Mouse (Mus musculus): ENCODE results near the gene Src. TPM values are rescaled to one million over a fixed set of nuclear protein-coding genes. Genes with fewer than 3 reads are reported as not detected.

Gene Src
- polyA plus RNA-seq, 3 experiments from 2014 or later = 0.43 to 2.1 (median 1.0) TPM

DNA sequence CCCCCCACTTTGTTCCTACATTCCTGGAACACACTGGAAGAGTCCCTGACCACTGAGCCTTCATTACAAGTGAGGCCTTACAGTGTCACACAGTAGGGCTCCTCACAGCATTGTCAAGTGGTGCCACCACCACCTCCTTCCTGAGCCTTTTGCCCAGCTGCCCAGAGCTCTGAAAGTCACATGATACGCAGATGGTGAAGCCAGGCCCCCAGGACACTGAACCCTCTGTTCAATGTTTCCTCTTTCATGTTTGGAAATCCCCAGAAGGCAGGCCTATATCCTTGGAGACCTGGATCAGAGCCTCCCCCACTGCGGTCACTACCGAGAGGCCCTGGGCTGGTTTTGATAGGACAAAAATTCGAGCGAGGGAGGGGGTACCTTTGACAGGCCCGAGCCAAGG is 1.0 kb upstream of the Src start:
- ATAC-seq = no peak

DNA sequence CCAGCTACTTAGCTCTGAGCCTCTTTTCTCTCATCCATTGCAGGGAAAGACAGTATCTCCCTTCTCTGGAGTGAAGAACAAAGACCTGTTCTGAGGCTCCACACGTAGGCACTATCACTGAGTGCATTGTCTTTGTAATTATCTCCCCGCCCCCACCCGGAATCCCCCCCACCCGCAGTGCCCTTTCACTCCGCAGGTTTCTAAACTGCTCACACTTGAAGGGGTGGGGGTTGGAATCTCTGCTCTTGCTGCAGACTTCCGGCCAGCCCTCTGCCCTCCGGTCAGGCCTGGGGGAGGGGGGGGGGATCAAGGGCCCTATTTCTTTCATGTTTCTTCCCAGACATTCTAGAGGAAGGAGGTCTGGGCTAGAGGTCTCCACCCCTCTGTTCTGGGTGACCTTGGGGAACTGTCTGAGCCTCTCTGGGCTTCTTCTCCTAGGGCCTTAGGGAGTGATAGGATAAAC is 396 bp downstream of the Src start:
- ATAC-seq = no peak

DNA sequence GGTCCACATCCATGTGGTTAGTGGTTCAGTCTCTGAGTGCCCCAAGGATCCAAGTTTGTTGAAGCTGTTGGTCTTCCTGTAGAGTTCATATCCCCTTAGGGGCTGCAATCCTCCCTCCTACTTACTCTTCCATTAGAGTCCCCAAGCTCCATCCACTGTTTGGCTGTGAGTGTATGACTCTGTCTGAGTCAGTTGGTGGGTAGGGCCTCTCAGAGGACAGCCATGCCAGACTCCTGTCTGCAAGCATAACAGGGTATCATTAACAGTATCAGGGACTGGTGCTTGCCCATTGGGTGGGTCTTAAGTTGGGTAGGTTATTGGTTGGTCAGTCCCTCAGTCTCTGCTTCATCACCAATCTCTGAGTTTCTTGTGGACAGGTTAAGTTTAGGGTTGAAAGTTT is 1.3 kb downstream of the Src start:
- no peak for ATAC-seq

DNA sequence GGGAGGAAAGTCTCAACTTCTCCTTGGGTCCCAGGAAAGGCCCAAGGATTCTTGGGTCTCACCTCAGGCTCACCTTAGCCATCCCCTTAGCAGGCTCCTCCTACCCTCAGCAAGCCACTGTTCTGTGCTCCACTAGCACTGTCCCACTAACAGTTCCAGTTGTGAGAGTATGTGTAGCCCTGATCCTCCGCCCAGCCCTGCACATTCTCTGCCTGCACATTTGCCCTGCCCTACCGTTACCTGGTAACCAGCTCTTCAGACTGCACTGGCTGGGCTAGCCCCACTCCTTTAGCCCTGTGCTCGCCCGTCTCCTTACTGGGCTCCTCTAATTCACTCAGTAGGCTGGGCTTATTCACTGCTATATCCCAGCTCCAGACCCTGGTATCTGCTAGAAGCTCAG is 2.2 kb downstream of the Src start:
- no peak for ATAC-seq

DNA sequence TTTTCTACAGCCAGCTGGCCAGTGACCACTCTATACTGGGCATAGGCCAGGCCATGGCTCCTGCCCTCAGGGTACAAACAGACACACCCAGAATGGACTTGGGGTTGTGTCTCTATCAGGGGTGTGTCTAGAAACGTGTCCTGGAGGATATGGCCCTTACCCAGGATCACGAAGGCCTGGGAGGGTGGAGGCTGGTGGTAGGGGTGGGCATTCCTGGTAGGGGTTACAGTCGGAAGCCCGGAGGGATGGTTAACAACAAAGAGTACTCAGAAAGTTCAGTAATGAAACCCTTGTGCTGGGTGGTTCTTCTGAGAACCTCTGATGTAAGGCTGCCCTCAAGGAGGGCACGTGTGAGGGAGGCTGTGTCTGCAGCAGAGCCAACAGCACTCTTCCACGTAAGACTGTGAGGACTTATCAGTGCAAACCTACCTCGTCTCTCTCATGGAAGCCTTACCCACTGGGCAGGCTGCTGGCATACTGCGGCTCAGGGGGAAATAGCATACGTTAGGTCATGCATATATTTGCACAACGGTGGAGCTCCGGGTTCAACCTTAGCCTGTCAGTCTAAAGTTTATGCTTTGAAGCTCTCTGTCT is 3.9 kb downstream of the Src start:
- no peak for ATAC-seq

DNA sequence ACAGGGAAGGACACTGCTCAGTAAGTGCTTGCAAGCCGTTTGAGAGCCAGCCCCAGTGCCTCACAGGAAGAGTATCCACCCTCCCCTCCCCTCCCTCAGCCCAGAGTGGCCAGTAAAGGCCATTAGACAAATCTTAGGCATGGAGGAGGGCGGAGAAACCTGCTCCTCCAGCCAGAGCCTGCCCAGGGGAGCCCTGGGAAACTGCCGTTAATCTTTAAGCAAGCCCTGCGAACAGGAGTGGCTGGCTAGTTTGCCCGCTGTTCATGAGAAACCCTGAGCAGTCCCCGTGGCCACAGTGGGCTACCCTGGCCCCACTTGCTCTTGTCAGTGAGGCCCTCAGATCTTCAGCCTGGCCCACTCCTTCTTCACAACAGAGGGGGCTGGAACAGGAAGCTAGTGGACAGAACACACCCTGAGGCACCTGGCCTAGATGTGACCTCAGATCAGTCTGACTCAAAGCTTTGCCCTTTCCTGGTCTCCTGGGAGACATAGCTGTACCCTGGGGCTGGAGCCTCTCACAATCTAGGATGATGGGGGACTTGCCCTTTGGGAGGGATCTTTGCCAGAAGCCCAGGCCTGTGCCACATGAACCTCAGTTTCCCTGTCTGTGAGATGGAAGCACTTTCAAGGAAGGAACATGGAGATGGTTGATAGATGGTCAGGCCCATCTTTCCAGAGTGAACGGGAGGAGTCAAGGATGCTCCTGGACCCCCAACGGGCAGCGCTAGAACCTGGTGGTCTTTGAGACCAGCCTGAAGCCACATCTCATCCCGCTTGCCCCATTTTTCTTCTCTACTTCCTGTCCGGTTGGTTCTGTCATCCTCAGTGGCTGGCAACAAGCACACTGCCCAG is 4.8 kb downstream of the Src start:
- no peak for ATAC-seq

DNA sequence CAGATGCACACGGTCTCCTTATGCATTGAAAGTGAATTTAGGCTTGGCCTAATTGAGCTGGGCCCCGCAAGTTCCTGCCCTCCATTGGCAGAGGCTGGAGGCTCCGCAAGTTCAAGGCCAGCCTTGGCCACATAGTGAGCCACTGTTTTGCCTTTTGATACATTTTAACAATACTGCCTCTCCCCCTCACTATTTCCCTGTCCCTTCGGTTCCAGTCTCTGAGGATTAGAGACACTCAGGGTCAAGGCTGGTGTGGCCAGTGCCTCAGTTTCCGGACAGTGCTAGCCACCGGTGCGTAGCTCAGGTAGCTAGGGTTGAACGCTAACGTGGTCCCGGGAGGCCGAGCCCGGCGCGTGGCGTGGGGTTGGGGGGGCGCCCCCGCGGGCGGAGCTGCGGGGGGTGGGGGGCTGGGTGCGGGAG is 5.5 kb downstream of the Src start:
- ATAC-seq = peak; percentile 38

DNA sequence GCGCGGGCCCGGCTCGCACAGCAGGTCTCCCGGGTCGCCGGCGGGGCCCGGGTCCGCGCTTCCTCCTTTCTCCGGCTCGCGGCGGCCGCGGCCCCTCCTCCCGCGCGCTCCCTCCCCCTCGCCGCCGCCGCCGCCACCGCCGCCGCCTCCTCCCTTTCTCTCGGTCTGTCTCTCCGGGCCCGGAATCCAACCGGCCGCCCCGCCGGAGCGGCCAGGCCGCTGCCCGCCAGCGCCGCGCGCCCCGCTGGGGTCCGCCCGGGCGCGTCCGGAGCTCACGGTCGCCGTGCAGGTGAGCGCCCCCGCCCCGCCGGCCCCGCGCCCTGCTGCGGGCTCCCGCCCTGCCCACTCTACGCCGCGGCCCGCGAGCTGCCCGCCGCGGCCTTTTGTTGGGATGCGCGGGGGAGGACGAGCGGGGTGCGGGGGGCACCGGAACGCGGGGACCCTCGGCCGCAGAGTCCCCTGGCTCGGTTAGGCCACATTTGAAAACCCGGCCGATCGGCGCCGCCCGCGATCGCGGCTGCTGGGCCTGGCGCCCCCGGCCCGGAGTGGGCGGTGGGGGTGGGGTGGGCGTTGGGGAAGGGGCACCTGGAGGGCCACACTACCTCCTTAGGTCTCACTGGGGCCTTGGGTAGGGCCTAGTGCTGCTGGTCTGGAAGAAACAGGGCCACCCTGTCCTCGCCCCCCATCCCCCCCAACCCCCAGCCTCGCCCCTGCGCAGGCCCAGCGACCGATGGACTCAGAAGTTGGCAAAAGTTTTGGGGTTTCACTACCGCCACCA is 6.1 kb downstream of the Src start:
- peak; percentile 41 for ATAC-seq

DNA sequence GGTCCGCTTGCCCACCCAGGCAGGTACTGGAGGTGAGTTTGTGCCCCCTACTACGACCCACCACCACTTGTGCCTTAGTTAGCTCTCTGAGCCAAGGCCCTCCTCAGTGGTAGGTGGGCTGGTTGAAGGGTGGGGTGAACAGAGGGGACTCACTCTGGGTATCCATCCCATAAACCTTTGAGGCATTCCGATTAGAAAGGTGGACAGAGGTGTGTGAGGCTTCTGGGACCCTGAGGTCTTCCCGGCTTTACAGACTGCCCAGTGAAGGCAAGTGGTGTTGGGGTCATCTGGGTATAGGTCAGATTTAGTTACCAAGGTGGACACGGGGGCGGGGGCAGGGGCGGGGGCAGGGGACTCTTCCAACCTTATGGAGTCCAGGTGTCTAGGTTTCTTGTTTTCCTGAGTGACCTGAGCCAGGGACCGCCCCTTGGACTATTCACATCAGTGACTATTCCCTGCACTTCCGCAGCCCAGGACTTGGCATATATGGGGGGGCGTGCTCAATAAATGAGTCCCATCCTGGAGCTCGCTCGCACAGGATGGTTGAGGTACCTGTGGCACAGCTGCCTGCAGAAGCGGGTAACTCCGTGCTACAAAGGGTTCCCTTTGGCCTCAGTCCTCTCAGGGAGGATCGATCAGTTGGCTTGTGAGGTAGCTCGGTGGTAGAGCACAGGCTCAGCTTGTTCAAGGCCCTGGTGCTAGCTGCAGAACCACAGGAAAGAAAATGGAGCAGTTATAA is 6.8 kb downstream of the Src start:
- no peak for ATAC-seq

DNA sequence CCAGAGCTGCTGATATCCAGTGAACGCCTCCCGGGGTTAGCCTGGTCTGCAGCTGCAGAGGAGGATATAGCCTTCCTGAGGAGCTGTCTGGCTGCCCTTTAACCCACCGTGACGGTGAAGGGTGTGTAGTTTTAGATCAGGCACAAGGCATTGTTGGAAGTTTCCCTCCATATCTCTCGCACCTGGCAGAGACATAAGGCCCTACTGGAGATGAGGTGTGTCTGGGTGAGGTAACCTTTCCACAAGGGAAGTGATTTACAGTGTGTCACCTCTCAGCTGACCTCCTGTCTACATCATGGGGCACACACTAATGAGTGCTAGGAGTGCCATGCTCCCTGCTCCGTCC is 7.4 kb downstream of the Src start:
- no peak for ATAC-seq

DNA sequence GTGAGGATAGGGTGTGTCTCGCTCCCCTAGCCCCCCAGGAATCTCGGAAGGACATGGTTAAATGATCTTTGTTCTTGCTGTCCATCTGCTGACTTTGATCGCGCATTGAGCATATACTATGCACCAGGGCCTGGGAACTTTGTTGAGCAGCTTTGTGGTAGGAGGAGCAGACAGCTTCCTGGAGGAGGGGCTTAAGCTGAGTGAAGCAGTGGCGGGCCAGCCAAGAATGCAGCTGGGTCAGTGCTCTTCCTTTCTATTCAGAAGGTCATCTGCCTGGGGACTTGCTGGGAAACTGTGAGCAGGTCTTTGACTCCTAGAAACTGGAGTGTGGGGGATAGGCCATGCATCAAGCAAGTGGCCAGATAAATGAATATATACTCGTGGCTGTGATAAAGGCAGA is 7.9 kb downstream of the Src start:
- no peak for ATAC-seq

DNA sequence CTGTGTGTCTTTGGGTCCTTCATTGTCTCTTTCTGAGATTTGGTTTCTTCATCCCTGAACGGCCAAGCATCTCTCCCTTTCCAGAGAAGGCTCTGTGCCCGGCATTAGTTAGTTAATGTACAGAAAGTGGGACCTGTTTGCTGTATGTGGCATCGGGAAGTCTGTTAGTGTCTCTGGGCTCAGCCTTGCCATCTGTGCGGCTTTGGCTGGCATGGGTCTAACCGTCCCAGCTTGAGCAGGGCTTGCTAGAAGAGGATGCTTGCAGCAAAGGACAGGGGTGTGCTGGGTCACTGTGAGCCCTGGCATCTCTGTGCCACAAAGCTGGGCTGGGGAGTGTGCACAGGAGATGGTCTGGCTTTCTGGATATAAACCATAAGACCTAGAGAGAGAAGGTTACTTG is 8.9 kb downstream of the Src start:
- ATAC-seq = no peak

DNA sequence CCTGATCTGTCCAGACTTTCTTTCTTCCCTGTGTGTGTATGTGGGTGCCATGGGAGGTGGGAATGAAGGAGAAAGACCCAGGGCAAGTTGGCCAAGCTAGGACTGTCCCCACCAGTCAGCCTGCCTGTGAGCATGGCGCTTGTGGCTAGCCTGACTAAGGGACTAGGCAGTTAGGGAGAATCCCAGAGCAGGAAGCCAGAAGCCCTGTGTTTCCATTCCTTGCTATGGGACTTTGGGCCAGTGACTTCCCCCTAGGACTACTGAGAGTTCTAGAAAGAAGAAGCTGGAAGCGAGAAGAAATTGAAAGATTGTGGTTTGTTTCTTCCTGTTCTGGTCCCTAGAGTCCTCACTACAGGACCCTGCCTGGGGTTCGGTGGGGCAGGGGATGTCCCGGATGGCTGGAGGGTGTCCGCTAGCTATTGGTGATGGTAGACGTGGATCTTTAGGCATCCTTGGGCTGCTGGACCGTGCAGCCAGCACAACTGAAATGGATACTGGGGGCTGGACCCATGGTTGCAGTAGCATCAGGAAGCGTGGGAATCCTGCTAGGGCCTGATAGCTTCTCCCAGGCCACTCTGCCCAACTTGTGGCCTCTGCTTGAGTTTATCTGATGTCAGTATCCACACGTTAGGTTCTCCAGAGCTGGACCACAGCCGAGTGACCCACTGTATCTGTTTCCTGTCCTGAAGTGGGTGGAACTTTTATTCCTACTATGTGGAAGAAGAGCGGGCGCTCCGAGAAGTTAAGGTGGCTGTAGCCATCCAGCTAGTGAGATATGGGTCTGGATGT is 10.3 kb downstream of the Src start:
- ATAC-seq = no peak

DNA sequence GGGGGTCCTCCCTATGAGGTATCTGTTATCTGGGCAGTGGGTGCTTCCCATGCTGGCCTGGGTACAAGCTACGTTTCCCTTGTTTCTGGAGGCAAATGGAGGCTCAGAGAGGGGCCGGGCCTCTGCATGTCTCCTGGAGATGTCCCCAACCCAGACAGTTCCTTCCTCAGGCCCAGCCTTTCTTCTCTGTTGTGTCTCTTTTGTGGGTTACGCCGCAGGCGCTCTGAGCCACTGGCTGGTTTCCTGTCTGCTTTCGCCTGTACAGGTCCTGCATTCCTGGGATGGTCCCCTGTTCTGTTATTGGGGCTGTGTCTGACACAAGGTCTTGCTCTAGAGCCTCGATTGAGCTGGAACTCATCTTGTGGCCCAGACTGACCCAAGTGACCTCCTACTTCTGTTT is 11.5 kb downstream of the Src start:
- peak; percentile 72 for ATAC-seq

DNA sequence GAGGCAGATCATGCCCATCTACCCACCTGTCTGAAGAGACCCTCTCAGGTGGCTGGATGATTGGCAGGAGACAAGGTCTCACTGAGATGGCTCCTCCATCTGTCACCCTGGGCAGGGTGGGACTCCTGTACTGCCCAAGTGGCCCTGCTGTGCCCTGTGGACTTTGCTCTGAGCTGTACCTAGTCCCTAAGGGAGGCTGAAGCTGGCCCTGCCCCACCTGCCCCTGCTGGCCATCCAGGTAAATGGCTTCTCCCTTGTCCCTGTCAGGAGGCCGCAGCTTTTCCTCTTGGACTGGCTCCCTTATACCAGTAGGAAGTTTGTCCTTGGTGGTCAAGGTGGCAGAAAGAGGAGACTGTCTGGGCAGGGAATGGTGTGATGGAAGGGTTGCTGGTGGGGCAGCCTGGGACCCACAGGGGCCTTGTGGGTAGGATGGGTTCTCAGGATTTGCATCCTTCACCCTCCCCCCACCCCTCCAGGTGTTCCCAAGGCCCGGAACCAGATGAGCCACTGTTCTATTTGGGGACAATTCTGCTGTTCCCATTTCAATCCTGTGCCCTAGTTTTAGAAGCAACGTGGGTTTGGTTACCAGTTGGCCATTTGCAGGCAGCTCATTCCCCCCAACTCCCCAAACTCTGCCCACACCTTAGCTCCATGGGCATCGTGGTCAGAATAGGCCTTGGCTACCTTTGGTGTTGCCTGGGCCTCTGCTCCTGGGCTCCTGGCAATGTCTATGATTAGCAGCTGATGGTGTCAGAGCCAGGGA is 12.6 kb downstream of the Src start:
- ATAC-seq = peak; percentile 59

DNA sequence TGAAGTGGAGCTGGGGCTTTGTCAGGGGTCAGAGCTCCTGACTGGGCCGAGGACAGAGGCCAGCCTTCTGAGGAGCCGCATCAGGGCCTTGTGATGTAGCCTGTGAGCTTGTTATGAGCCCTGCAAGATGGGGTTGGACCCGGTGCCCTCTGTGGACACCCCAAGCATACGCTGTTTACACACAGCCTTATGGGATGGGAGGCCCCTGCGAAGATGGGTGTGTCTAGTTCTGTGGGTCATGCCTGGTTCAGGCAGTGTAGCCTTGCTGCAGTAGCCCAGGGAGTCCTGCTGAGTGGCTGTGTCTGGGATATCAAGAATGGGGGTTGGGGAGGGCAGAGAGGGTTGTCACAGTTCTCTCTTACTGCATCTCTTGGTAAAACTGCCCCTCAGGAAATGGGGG is 13.7 kb downstream of the Src start:
- no peak for ATAC-seq

DNA sequence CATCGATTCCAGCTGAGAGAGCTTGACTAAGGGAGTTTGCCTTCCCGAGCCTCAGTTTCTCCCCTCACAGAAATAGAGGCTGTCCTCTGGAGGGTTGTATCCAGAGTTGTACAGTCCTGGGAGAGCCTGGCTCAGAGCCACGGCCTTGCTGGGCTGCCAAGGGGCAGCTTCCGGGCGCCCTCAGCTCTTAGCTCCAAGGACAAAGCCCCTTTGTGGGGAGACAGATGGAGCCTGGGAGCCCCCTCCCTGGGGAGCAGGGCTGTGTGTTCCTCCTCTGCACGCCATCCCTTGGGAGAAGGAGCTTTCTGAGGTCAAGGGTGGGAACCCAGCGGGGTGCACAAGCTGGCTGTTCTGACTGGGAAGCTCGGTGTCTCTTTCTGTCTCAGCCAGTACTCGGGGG is 14.2 kb downstream of the Src start:
- ATAC-seq = no peak

DNA sequence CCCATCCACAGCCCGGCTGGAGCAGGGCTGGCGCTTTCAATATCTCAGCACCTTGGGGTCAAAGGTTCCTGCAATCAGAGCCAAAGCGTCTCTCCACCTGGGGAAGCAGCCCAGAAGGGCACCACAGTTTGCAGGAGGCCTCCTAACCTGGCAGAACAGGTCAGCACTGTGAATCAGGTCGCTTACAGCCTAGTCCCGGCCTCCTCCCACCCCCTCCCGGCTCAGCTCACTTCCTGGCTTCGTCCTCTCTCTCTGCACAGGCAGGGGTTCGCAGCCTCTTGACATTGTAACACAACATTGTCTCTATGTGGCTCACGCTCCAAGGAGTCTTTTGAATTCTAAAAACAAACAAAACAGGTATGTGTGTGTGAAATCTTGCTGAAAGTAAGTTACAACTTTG is 15.8 kb downstream of the Src start:
- no peak for ATAC-seq

DNA sequence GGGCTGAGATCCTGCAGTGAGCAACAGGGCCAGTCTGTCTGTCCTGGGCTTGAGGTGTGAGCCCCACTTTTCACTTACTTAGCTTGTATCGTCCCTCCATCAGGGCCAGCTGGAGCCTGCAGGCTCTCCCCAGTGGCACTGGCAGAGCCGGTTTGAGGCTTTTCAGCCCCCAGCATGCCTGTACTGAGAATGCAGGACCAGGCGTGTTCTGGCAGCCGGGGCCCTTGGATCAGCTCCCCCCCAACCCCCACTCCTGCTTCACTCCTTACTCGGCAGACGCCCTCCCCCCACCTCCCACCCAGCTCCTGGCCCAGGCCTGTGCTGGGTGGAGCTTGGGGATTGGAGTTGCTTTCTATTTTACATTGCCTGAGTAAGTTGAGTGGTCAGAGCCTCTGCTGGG is 16.3 kb downstream of the Src start:
- no peak for ATAC-seq

DNA sequence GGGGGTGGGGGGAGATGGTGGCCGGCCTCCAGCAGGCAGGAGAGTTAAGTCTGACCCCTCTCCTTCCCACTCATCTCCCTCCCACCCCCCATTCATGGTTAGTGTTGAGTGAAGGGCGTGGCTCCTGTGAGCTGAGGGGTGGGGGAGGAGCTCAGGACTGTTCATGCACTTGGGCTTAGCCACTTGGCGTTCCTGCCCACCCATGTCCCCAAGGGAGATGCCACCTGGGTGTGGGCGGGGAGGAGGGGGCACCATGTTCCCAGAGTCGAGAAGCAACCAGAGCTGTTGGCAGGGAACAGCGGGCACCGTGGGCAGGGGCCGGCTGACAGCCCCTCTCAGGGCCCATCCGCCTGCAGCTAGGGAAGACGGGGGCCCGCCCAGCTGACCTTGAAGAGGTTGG is 18.3 kb downstream of the Src start:
- no peak for ATAC-seq

DNA sequence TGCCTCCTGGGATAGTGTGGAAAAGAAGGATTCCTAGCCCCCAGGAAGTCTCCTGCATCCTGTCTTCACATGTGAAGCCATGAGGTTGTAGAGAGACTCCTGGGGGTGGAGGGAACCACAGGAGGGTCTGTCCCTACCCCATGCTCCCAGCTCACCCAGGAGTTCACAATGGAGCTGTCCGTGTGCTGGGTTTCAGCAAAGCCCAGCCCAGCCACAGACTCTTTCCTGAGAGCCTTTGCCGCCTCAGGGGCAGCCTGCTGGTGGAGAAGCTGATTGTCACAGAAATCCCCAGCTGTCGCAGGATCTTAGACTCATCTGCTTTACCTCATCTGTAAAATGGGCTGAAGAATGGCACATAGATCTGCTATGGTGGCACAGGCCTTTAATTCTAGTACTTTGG is 18.9 kb downstream of the Src start:
- no peak for ATAC-seq
